Mouse (Mus musculus) small intestine, adult 2 months (tissue): ENCODE measurements at regions not wholly inside any gene's neighbourhood (a gene's known extent, or its start where the extent isn't known, plus 50 kb on each side); places are given as distances from the start of the nearest gene placed in this dataset.
A peak's percentile ranks its signal among the peaks of the same experiment; 100 is the strongest.

Source experiments
- H3K27ac ChIP-seq: fragments of 200-500 bp; 2 replicates; pipeline ENCODE4 v1.5.1; 2012; ENCODE audit warnings: low read depth, low read length, control low read depth, inconsistent platforms; ENCODE audit not compliant: insufficient read depth
- H3K27me3 ChIP-seq: fragments of 200-500 bp; 2 replicates; pipeline ENCODE4 v1.6.1; 2012; ENCODE audit warnings: mild to moderate bottlenecking, moderate library complexity, low read length, inconsistent platforms; ENCODE audit not compliant: control insufficient read depth, insufficient read depth
- H3K36me3 ChIP-seq: fragments of 200-500 bp; 2 replicates; pipeline ENCODE4 v1.6.1; 2012; ENCODE audit warnings: mild to moderate bottlenecking, low read length, control low read depth, inconsistent platforms; ENCODE audit not compliant: control insufficient read depth, insufficient read depth
- H3K4me1 ChIP-seq: fragments of 200-500 bp; 2 replicates; pipeline ENCODE4 v1.6.1; 2012; ENCODE audit warnings: low read length, inconsistent platforms, mixed read lengths; ENCODE audit not compliant: control insufficient read depth, insufficient read depth, insufficient read length
- H3K4me3 ChIP-seq: fragments of 200-500 bp; 2 replicates; pipeline ENCODE4 v1.5.1; 2012; ENCODE audit warnings: low read depth, mild to moderate bottlenecking, control low read depth, inconsistent platforms, low read length, moderate library complexity
- CTCF ChIP-seq: fragments of 200-500 bp; IDR thresholded peaks from 2 replicates; pipeline ENCODE4 v1.5.1; 2012; ENCODE audit warnings: low read depth, mild to moderate bottlenecking, control low read depth, inconsistent platforms, low read length, moderate library complexity, mixed read lengths; ENCODE audit not compliant: insufficient replicate concordance, insufficient read length; ENCODE audit errors: extremely low read depth
- POLR2A ChIP-seq: fragments of 200-500 bp; IDR thresholded peaks from 2 replicates; pipeline ENCODE4 v1.6.1; 2012; ENCODE audit warnings: low read depth, mild to moderate bottlenecking, control low read depth, inconsistent platforms, low read length, moderate library complexity
- WGBS: fragments of 180-500 bp; shearing (Covaris S2); methylation state at CpG from one replicate; pipeline ENCODE4 v1.1.7; 2018; 5-methylcytosine and 5-hydroxymethylcytosine counted together

DNA sequence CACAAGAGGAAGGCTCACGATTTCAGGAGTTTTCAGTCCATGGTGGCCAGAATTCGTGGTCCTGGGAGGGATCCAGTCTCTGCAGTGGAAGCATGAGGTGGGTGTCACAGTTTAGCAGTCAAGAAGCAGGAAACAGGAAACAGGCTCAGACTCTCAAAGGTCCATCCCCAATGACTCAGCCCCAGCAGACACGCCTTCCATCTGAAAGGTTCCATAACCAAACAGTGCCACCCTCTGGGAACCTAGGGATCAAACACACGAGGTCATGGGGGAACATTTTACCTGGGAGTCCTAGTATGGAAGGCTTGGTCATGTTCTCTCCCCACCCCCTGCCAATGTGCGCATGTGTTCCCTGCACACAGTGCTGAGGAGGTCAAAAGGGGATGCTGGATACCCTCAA is 279.4 kb downstream of the Med13l start:
- WGBS = 53% methylated on average over 5 of the region's 5 CpGs
- H3K4me1 ChIP-seq = peaks cover 6% of the 10 kb centered on the region; the same call in 1 of the 2 replicates
- H3K27ac ChIP-seq = no peak overlapping the region
- no peak overlapping the region for H3K4me3 ChIP-seq
- H3K27me3 ChIP-seq = no peaks in the 10 kb centered on the region
- H3K36me3 ChIP-seq = no peaks in the 10 kb centered on the region
- peak; percentile 24; the same call in 1 of the 2 replicates for TF ChIP-seq CTCF
- no peak for TF ChIP-seq POLR2A

DNA sequence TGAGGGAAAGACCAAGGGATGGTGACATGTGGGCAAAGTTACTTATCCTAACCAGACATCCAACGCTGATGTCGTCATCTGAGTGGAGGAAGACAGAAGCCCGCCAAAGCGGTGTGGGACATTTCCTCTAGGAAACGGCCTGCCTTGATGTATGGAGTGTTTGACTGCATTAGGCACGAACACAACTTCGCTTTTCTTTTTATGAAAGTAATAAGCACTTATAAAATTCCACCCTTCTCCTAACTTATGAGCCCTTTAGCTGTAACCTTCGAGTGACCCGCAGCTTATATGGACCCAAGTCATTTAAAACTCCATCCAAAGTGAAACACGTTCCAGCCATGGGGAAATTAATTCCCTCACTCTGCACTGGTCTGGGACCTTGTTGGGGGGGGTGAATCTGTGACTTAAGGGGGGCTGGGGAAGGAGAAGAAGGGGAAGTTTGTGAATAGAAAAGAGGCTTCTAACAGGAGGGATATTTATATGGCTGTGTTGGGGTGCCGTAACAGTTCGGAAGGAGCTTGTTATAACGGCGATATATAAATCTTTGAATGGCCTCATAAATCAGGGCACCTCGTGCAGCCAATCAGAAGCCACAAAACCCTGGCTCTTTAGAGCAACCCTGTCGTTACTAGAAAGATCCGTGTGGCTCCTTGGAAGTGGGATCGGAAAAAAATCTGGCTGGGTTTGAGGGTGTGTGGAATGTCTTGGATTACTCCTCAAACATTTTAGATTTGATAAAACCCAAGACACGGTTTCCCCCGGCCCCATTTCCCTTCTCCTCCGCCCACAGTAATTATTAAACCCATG is 280.9 kb downstream of the Med13l start:
- WGBS = 55% methylated on average over 21 of the region's 21 CpGs
- H3K36me3 ChIP-seq = no peaks in the 10 kb centered on the region
- TF ChIP-seq CTCF (no peak), POLR2A (no peak)

DNA sequence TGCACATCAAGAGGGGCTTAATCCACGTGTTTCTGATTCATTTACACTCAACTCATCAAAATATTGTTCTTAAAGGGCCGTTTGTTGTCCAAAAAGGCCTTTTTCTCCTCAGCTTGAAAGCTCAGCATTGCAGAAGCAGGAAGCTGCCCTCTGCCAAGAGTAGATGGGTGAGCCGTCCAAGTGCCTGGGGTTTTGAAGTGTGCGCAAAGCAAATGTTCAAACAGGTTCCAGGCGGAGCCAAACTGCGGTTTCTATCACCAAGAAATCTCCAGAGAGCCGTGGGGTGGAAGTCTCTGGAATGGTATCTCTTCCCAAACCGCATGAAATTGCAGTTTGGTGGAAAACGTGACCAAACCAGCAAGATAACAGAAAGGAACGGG is 281.5 kb downstream of the Med13l start:
- Histone ChIP-seq H3K4me1 (peaks cover 6% of the 10 kb centered on the region; the same call in 1 of the 2 replicates), H3K27me3 (no peaks in the 10 kb centered on the region), H3K4me3 (no peak overlapping the region), H3K36me3 (no peaks in the 10 kb centered on the region), H3K27ac (no peak overlapping the region)
- 30% methylated on average over 10 of the region's 10 CpGs for WGBS
- TF ChIP-seq POLR2A = no peak
- TF ChIP-seq CTCF = no peak

More for the DNA sequence above, 280.9 kb downstream of the Med13l start:
- Histone ChIP-seq H3K27ac (no peak overlapping the region), H3K27me3 (no peaks in the 10 kb centered on the region), H3K4me3 (no peak overlapping the region), H3K4me1 (peaks cover 6% of the 10 kb centered on the region; the same call in 1 of the 2 replicates)

DNA sequence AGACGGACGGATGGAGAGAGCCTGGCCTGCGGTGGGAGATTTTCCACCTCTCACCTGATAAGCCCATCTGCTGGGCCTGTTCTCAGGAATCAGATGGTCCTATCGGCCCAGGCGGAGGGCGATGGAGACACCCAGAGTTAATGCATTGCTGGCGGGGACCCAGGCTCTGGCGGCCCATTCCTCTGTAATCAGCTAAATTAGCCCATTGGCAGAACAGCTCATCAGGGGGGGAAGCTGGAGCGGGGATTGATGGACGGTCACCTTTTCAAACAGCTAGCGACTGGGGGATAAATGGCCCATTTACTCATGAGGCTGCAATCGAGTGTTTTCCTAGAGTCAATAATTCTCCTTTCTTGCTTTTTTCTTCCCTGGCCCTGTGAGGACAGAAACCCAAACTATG is 296.5 kb downstream of the Med13l start:
- WGBS = 77% methylated on average over 12 of the region's 12 CpGs

GRCm38 (mm10) chr5:118861143-118861847 is 300.8 kb downstream of the Med13l start:
- WGBS = 81% methylated on average over 13 of the region's 13 CpGs
- H3K4me1 ChIP-seq = no peaks in the 10 kb centered on the region
- TF ChIP-seq CTCF (no peak), POLR2A (no peak)
- no peak overlapping the region for H3K27ac ChIP-seq
- no peak overlapping the region for H3K4me3 ChIP-seq
- no peaks in the 10 kb centered on the region for H3K36me3 ChIP-seq
- no peaks in the 10 kb centered on the region for H3K27me3 ChIP-seq

More for the DNA sequence above, 296.5 kb downstream of the Med13l start:
- Histone ChIP-seq H3K4me3 (no peak overlapping the region), H3K36me3 (no peaks in the 10 kb centered on the region), H3K4me1 (peaks cover 4% of the 10 kb centered on the region; the same call in 1 of the 2 replicates), H3K27me3 (no peaks in the 10 kb centered on the region), H3K27ac (no peak overlapping the region)
- TF ChIP-seq POLR2A (no peak), CTCF (no peak)

GRCm38 (mm10) chr5:118867511-118867910 is 307.0 kb downstream of the Med13l start:
- WGBS = 28% methylated on average over 5 of the region's 5 CpGs
- no peaks in the 10 kb centered on the region; the same call in 1 of the 2 replicates for H3K4me1 ChIP-seq
- no peak overlapping the region for H3K27ac ChIP-seq
- no peak overlapping the region for H3K4me3 ChIP-seq
- H3K36me3 ChIP-seq = no peaks in the 10 kb centered on the region
- TF ChIP-seq POLR2A = no peak
- no peak for TF ChIP-seq CTCF
- no peaks in the 10 kb centered on the region for H3K27me3 ChIP-seq

GRCm38 (mm10) chr5:118869330-118869729 is 308.9 kb downstream of the Med13l start:
- Histone ChIP-seq H3K27me3 (no peaks in the 10 kb centered on the region), H3K4me1 (no peaks in the 10 kb centered on the region; the same call in 1 of the 2 replicates), H3K27ac (no peak overlapping the region), H3K36me3 (no peaks in the 10 kb centered on the region), H3K4me3 (no peak overlapping the region)
- TF ChIP-seq CTCF (no peak), POLR2A (no peak)
- WGBS = 90% methylated on average over 9 of the region's 9 CpGs
